Mouse (Mus musculus) G1E (cell line): ENCODE data around the gene Tap2.
"Not testable (repeated sequence)": the region's sequence is repeated elsewhere in the genome, so short reads cannot be mapped to it uniquely, and the experiment has no call there.

Source experiments
- CTCF ChIP-seq: IDR thresholded peaks from 2 replicates; pipeline ENCODE4 v1.5.1; 2012; ENCODE audit warnings: low read depth, low read length, inconsistent platforms, mixed read lengths
- POLR2AphosphoS5 ChIP-seq: IDR thresholded peaks from 2 replicates; pipeline ENCODE4 v1.6.1; 2012; ENCODE audit warnings: low read depth, low read length, inconsistent platforms; ENCODE audit not compliant: insufficient replicate concordance

- not testable (repeated sequence) for TF ChIP-seq CTCF, POLR2AphosphoS5
Observed at GRCm38 (mm10) chr17:34220401-34220800, 17.1 kb downstream of the Tap2 start.
